Mouse (Mus musculus) liver, postnatal 0 days (tissue): ENCODE results near the gene Rnft1.
"Not testable (repeated sequence)": the region's sequence is repeated elsewhere in the genome, so short reads cannot be mapped to it uniquely, and the experiment has no call there.

Experiments
- CTCF ChIP-seq: sonication (generic); IDR thresholded peaks from 2 replicates; pipeline ENCODE4 v1.5.1; 2016; ENCODE audit warnings: antibody characterized with exemption, low read depth
- EP300 ChIP-seq: IDR thresholded peaks from 2 replicates; pipeline ENCODE4 v1.6.1; 2016; ENCODE audit warnings: antibody characterized with exemption, low read depth, mild to moderate bottlenecking

DNA sequence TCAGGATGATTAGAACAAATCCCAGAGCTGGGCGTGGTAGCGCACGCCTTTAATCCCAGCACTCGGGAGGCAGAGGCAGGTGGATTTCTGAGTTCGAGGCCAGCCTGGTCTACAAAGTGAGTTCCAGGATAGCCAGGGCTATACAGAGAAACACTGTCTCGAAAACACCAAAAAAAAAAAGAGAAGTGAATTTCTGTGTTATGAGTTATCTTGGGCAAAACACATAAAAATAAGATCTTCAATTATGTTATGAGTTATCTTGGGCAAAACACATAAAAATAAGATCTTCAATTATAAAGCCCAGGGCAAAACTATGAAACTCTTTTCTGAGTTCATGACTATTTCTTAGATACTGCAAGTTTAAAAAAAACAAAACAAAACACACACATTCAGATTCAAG lies 48.8 kb downstream of the Rnft1 start:
- TF ChIP-seq EP300, CTCF: not testable (repeated sequence)
